Mouse (Mus musculus): ENCODE measurements around the gene Tmem182.

- TF ChIP-seq POLR2A (IDR thresholded peaks at IDR 0.05; ENCODE audit: low read depth, low read length) = no peak
- TF ChIP-seq CTCF (conservative IDR thresholded peaks at IDR 0.05; ENCODE audit: insufficient read depth, insufficient read length, low read depth, low read length) = no peak
Observed at GRCm38 (mm10) chr1:40855268-40855667, 49.9 kb downstream of the Tmem182 start.
